Mouse (Mus musculus) lung, embryonic 16.5 days (tissue): ENCODE measurements around the gene Ddx1. TPM values are rescaled to one million over a fixed set of nuclear protein-coding genes. Genes with fewer than 3 reads are reported as not detected.

ENCODE experiments used
- ATAC-seq: fragments of 200-750 bp; cut with Nextera tagmentation; 2 replicates; pipeline ENCODE4 v1.8.0; 2017; ENCODE audit warnings: low read depth, mild to moderate bottlenecking, moderate library complexity
- H3K27ac ChIP-seq: fragments of 300-500 bp; sonication (generic); 2 replicates; pipeline ENCODE4 v1.5.1; 2014; ENCODE audit warnings: mild to moderate bottlenecking, control low read depth, low read length
- H3K27me3 ChIP-seq: fragments of 300-500 bp; sonication (generic); 2 replicates; pipeline ENCODE4 v1.6.1; 2014; ENCODE audit warnings: low read depth, low read length, mixed read lengths; ENCODE audit not compliant: control insufficient read depth, insufficient read depth
- H3K36me3 ChIP-seq: fragments of 300-500 bp; sonication (generic); 2 replicates; pipeline ENCODE4 v1.6.1; 2014; ENCODE audit warnings: low read length; ENCODE audit not compliant: control insufficient read depth, insufficient read depth
- H3K4me1 ChIP-seq: fragments of 300-500 bp; sonication (generic); replicated peaks from 2 replicates; pipeline ENCODE4 v1.6.1; 2014; ENCODE audit warnings: low read length, mixed read lengths; ENCODE audit not compliant: control insufficient read depth, insufficient read depth
- H3K4me2 ChIP-seq: fragments of 300-500 bp; sonication (generic); 2 replicates; pipeline ENCODE4 v1.6.1; 2014; ENCODE audit warnings: low read depth, low read length, control low read depth
- H3K4me3 ChIP-seq: fragments of 300-500 bp; sonication (generic); 2 replicates; pipeline ENCODE4 v1.5.1; 2014; ENCODE audit warnings: mild to moderate bottlenecking, low read length, control low read depth
- H3K9ac ChIP-seq: fragments of 300-500 bp; sonication (generic); 2 replicates; pipeline ENCODE4 v1.6.1; 2014; ENCODE audit warnings: low read length, control low read depth
- H3K9me3 ChIP-seq: fragments of 300-500 bp; sonication (generic); 2 replicates; pipeline ENCODE4 v1.6.1; 2016; ENCODE audit warnings: low read length; ENCODE audit not compliant: control insufficient read depth
- WGBS: fragments of 180-500 bp; shearing (Covaris S2); extraction: QIAGEN DNeasy Blood & Tissue Kit; methylation state at CpG from one replicate; pipeline ENCODE4 v1.1.7; 2014; 5-methylcytosine and 5-hydroxymethylcytosine counted together
- polyA plus RNA-seq: library from polyadenylated mRNA; unstranded; fragments of >200 nt; fragmentation: Nextera tagmentation; extraction: Ambion mirVana; gene quantifications from 2 replicates; pipeline ENCODE4 v1.2.1, GENCODE M21; 2015

Ddx1 gene
- polyA plus RNA-seq, 1 experiment from 2014 or later, result 131 TPM

DNA sequence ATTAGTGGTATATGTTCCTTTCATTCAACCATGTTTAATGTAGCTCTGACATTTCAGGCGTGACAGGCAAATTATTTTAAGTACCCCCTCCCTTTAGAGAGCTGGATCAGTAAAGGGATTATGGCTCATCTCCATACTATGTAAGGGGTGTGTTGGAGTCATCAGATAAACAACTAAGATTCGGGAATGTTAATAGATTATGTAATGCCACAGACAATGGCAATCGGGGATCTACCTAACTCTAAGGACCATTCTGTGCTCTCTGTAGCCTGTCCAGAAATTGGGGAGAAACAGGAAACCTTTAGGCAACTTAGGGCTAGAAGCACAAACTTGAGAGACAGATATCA, 533 bp upstream of the Ddx1 start:
- 81% methylated on average over 3 of the region's 3 CpGs for WGBS
- no peak for ATAC-seq
- peaks cover 2% of the 10 kb centered on the region; the same call in 1 of the 2 replicates for H3K36me3 ChIP-seq
- no peaks in the 10 kb centered on the region for H3K9me3 ChIP-seq
- H3K27ac ChIP-seq, result no peak overlapping the region
- peak overlapping the region; percentile 95 for H3K9ac ChIP-seq
- peak overlapping the region; percentile 95 for H3K4me3 ChIP-seq
- H3K4me1 ChIP-seq, result peaks cover 5% of the 10 kb centered on the region
- H3K4me2 ChIP-seq, result peak overlapping the region; percentile 57
- H3K27me3 ChIP-seq, result no peaks in the 10 kb centered on the region

DNA sequence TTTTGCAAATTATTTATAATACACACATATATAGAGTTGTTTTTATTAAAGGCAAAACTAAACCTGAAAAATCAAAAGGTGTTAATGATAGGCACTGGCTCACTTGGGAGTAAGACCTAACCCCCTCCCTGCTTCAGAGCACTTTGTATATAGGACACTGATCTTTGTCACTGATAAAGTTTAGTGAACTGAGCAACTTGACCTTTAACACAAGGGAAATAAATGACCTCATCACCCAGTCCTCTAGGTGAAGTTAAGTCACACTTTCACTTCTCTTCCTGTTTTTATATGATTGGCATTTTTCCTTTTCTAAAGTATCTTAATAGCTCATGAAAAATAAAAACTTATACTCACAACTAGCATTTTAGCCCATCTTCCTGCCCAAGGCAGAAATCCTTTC, 6.6 kb downstream of the Ddx1 start:
- Histone ChIP-seq H3K27ac (no peak overlapping the region), H3K36me3 (peaks cover 22% of the 10 kb centered on the region)
- ATAC-seq, result no peak

DNA sequence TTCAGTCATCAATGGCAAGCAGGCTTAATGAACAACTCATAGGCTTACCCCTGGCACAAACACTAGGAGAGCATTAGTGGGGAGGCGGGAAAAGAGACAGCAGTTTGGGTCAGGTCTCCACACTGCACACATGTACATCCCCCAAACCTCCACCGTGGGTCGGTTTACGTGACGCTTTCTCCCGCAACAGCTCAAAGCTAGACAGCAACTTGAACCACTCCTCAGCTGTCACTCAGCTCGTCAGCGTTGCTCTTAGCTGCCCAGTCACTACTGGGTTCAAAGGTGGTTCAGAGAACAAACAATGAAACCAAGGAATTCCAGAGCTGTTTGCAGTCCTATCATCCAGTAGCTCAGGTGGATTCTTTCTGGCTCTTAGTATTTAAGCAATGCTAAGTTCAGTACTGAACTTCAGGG, 30.9 kb downstream of the Ddx1 start:
- H3K36me3 ChIP-seq, result peaks cover 22% of the 10 kb centered on the region
- ATAC-seq, result peak; percentile 32; the same call in 1 of the 2 replicates
- H3K27ac ChIP-seq, result peak overlapping the region; percentile 29

More for the DNA sequence above, 6.6 kb downstream of the Ddx1 start:
- no peaks in the 10 kb centered on the region for H3K27me3 ChIP-seq
- H3K9me3 ChIP-seq, result no peaks in the 10 kb centered on the region
- no peak overlapping the region for H3K4me2 ChIP-seq
- no peak overlapping the region for H3K9ac ChIP-seq
- no peaks in the 10 kb centered on the region for H3K4me1 ChIP-seq
- no peak overlapping the region for H3K4me3 ChIP-seq

DNA sequence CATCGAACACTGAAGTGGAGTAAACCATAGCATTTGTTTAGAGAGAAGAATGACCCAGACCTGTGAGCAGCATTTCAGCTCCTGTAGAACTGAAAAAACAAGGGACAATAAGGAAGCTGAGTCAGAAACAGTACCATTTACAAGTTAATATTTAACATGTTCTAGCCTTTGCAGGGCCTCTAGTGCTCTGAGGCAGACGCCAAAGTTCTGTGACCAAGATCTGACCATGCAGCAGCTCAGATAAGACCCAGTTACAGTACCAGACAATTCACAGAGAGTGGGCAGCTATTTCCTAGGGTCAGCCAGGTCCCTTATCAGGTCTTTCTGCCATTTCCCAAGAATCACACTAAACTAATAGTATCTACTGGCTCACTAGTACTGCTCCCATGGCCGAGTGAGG, 31.4 kb downstream of the Ddx1 start:
- WGBS, result 48% methylated on average over 3 of the region's 3 CpGs
- H3K27ac ChIP-seq, result peak overlapping the region; percentile 29
- ATAC-seq, result no peak

More for the DNA sequence above, 30.9 kb downstream of the Ddx1 start:
- 39% methylated on average over 8 of the region's 8 CpGs for WGBS
- H3K27me3 ChIP-seq, result no peaks in the 10 kb centered on the region
- H3K9me3 ChIP-seq, result no peaks in the 10 kb centered on the region
- H3K4me1 ChIP-seq, result peaks cover 5% of the 10 kb centered on the region; the same call in 1 of the 2 replicates
- H3K9ac ChIP-seq, result no peak overlapping the region
- H3K4me3 ChIP-seq, result no peak overlapping the region
- no peak overlapping the region for H3K4me2 ChIP-seq

DNA sequence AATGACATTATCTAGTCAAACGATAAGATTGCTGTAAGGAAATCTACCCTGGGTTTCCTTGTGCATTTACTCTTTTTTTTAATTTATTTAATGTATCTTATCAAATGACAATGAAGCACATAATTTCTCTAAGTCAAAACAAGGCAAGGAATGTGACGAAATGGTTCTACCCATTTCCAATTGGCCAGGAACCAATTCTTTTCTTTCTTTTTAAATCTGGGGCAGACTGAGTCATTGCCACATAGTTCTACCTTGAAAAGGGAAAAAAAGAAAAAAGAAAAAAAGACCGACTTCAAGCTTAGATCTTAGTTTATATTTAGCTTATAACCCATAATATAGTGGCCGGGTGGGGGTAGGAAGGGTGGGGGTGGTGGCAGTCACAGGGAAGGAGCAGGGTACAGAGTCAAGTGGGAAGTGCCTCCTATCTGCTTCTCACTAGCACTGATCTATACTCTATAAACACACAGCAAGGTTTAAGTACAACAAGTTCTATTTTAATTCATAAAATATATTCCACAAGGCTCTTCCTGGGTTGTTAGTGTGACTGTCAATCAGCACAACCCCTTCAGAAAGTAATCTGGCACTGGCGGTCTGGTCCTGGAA, 32.4 kb downstream of the Ddx1 start:
- Histone ChIP-seq H3K9ac (no peak overlapping the region), H3K9me3 (no peaks in the 10 kb centered on the region), H3K4me2 (no peak overlapping the region), H3K27ac (no peak overlapping the region; the same call in 1 of the 2 replicates), H3K36me3 (peaks cover 20% of the 10 kb centered on the region), H3K27me3 (no peaks in the 10 kb centered on the region), H3K4me1 (peaks cover 12% of the 10 kb centered on the region), H3K4me3 (no peak overlapping the region)
- no peak for ATAC-seq
- 35% methylated on average over 5 of the region's 5 CpGs for WGBS

More for the DNA sequence above, 31.4 kb downstream of the Ddx1 start:
- Histone ChIP-seq H3K9ac (no peak overlapping the region), H3K4me2 (no peak overlapping the region), H3K9me3 (no peaks in the 10 kb centered on the region), H3K27me3 (no peaks in the 10 kb centered on the region), H3K36me3 (peaks cover 20% of the 10 kb centered on the region), H3K4me3 (no peak overlapping the region), H3K4me1 (peaks cover 5% of the 10 kb centered on the region; the same call in 1 of the 2 replicates)

DNA sequence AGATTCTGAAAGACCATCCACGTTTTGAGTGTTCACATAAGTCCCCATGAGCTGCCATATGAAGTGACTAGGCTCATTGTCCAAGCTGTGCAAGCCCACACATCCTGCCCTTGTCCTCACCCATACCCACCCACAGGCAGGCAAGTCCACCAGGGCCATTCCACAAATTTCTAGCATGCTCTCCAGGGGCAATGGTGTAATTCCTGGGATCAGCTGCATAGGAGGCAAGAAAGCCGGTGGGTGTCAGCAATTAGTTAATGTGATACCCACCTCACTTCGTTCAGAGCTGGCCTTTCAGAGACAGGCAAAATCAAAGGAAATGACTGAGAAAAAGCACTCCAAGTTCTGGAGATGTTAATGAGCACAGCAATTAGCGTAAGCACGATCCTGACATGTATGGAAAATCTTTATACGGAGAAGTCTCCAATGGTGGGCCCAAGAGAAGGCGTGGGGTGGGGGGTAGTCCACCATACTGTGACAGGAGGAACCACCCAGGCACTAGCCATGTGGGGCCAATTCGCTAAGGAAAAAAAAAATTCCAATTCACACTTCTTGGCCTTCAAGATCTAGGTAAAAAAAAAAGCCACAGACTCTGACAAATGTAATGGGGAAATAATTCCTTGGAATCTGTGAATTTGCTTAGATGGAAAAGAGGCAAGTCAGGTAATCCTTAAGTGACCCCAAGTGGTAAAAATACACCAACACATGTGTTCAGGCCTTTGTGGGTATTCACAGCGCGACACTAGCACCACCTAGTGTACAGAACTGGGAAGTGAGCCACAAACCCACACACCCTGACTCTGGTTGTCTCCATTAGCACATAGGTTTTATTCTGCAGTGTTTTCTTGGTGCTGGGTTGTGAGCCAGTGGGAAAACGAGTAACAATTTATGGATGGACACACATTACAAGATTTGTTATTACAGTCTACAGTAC, 34.4 kb downstream of the Ddx1 start:
- peaks cover 13% of the 10 kb centered on the region for H3K36me3 ChIP-seq
- no peaks in the 10 kb centered on the region for H3K27me3 ChIP-seq
- H3K27ac ChIP-seq, result no peak overlapping the region
- H3K9me3 ChIP-seq, result 0 out of 2 replicates have a peak, but pooled peaks cover 2% of the 10 kb centered on the region
- WGBS, result 28% methylated on average over 11 of the region's 11 CpGs
- H3K9ac ChIP-seq, result no peak overlapping the region
- no peak overlapping the region for H3K4me2 ChIP-seq
- no peak overlapping the region for H3K4me3 ChIP-seq
- peaks cover 12% of the 10 kb centered on the region for H3K4me1 ChIP-seq
- peak; percentile 80 for ATAC-seq

DNA sequence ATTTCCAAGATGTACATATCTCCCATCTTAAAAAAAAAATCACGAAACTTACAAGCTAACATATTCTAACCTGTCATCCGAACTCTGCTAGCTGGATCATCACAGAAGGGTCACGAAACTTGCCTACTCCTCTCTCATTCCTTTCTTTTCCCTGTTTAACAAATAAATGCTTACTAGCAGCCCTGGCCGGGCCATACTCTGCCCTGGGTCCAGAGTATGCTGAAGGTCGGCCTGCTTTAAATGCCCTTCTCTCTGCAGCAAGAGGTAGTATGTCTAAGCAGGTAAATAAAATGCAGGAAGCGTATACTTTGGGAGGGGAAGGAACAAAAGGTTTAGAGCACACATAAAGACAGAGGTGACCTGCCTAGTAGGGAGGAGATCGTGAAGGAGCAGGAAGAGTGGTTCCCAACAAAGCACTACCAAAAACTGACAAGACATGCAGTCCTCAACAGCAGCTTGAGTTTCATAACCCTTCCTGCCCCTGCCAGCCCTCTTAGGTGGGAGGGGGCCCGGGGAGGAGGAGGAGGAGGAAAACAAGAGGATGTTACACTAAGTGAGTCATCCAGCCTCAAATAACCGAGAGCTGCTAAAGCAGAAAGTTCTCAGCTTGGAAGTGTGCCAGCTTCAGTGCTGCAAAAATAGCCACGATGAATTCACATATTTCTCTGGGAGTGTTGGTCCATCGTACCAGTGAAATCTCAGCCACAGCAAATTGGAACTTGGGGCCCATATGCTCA, 37.1 kb downstream of the Ddx1 start:
- no peaks in the 10 kb centered on the region for H3K27me3 ChIP-seq
- H3K4me1 ChIP-seq, result peaks cover 10% of the 10 kb centered on the region
- no peak overlapping the region for H3K4me3 ChIP-seq
- peak; percentile 57; the same call in 1 of the 2 replicates for ATAC-seq
- H3K4me2 ChIP-seq, result no peak overlapping the region
- H3K9ac ChIP-seq, result no peak overlapping the region
- WGBS, result 48% methylated on average over 11 of the region's 11 CpGs
- H3K27ac ChIP-seq, result 0 out of 2 replicates have a peak overlapping the region, but pooled peaks have one; percentile 11
- 0 out of 2 replicates have a peak, but pooled peaks cover 2% of the 10 kb centered on the region for H3K9me3 ChIP-seq
- no peaks in the 10 kb centered on the region for H3K36me3 ChIP-seq

DNA sequence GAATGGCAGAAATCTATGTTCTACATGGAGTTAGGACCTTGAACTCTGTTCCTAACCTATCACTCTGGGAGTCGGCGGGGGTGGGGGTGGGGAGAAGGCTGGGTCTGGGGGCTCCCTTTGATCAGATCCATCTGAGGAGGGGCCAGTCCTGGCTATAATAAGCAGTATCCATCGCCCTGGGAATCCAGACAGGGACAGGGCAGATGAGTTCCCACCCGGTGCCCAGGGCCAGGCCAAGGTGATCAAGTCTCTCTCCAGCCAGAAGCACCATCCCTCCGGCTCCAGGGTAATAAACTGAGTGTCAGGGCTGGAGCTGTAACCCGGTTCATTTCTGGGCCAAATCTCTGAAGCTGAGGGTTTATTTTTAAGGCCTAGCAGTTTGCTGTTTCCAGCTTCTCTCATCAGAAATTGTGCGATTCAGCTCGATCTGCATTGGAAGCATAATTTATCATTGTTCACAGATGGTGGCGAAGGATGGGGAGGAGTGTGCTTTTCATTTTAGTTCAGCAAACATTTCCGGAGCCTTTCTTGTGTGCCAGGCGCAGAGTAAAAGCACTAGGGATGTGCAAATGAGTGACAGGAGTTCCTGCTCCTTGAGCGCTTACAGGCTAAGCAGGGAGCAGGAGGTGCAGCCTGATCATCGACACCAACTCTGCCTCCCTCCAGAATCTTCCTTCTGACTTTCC, 39.2 kb downstream of the Ddx1 start:
- H3K9ac ChIP-seq, result no peak overlapping the region
- peaks cover 10% of the 10 kb centered on the region for H3K4me1 ChIP-seq
- no peaks in the 10 kb centered on the region for H3K27me3 ChIP-seq
- H3K4me3 ChIP-seq, result no peak overlapping the region
- no peak overlapping the region for H3K27ac ChIP-seq
- H3K4me2 ChIP-seq, result no peak overlapping the region
- H3K9me3 ChIP-seq, result 0 out of 2 replicates have a peak, but pooled peaks cover 2% of the 10 kb centered on the region
- ATAC-seq, result no peak
- 59% methylated on average over 13 of the region's 13 CpGs for WGBS
- H3K36me3 ChIP-seq, result no peaks in the 10 kb centered on the region
